Mouse (Mus musculus) hindbrain, embryonic 13.5 days (tissue): Measurements from ENCODE around the gene Tagln3. TPM values are rescaled to one million over a fixed set of nuclear protein-coding genes. Genes with fewer than 3 reads are reported as not detected.
A peak's percentile ranks its signal among the peaks of the same experiment; 100 is the strongest.

Experiments used
- ATAC-seq: fragments of 200-750 bp; cut with Nextera tagmentation; 2 replicates; pipeline ENCODE4 v1.8.0; 2017; ENCODE audit warnings: moderate TSS enrichment; ENCODE audit not compliant: low FRiP score
- H3K27ac ChIP-seq: fragments of 300-500 bp; sonication (generic); 2 replicates; pipeline ENCODE4 v1.5.1; 2015; ENCODE audit warnings: inconsistent platforms, mild to moderate bottlenecking, moderate library complexity
- H3K27me3 ChIP-seq: fragments of 300-500 bp; sonication (generic); 2 replicates; pipeline ENCODE4 v1.6.1; 2015; ENCODE audit warnings: mild to moderate bottlenecking, inconsistent platforms
- H3K36me3 ChIP-seq: fragments of 300-500 bp; sonication (generic); 2 replicates; pipeline ENCODE4 v1.6.1; 2015; ENCODE audit warnings: mild to moderate bottlenecking, inconsistent platforms
- H3K4me1 ChIP-seq: fragments of 300-500 bp; sonication (generic); replicated peaks from 2 replicates; pipeline ENCODE4 v1.6.1; 2015; ENCODE audit warnings: inconsistent platforms
- H3K4me2 ChIP-seq: fragments of 300-500 bp; sonication (generic); 2 replicates; pipeline ENCODE4 v1.6.1; 2015; ENCODE audit warnings: inconsistent platforms, mild to moderate bottlenecking, moderate library complexity
- H3K4me3 ChIP-seq: fragments of 300-500 bp; sonication (generic); 2 replicates; pipeline ENCODE4 v1.5.1; 2015; ENCODE audit warnings: mild to moderate bottlenecking, inconsistent platforms
- H3K9ac ChIP-seq: fragments of 300-500 bp; sonication (generic); 2 replicates; pipeline ENCODE4 v1.6.1; 2015; ENCODE audit warnings: mild to moderate bottlenecking, inconsistent platforms
- H3K9me3 ChIP-seq: fragments of 300-500 bp; sonication (generic); 2 replicates; pipeline ENCODE4 v1.6.1; 2016; ENCODE audit warnings: inconsistent platforms
- WGBS: fragments of 180-500 bp; shearing (Covaris S2); methylation state at CpG from one replicate; pipeline ENCODE4 v1.1.7; 2015; 5-methylcytosine and 5-hydroxymethylcytosine counted together
- polyA plus RNA-seq: library from polyadenylated mRNA; unstranded; fragments of >200 nt; fragmentation: Nextera tagmentation; extraction: Ambion mirVana; gene quantifications from 2 replicates; pipeline ENCODE4 v1.2.1, GENCODE M21; 2015

The Tagln3 gene
- polyA plus RNA-seq, 1 experiment from 2014 or later: 635 TPM

DNA sequence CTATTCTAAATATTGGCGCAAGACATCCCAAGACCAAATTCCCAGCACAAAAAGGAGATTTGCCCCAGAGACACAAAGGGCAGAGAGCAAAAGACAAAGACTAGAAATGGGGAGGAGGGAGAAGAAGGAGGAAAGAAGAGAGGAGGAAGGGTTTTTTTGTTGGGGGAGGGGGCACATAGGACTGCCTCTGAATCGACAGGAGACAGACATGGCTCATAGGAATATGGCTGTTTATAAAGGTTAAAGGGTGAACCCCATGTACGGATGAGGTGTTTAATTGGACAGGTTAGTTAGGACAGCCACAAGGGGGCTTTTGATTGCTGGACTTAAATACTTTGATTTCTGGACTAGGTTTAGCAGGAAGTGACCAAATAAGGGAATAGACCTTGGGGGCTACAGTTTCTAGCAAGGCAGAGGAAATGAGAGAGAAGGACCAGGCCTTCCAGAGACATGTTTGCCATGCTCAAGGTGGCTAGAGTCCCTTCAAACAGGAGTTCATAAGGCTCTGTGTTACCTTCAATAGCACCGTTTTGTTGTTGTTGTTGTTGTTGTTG lies 19.3 kb upstream of the Tagln3 start:
- ATAC-seq: no peak

DNA sequence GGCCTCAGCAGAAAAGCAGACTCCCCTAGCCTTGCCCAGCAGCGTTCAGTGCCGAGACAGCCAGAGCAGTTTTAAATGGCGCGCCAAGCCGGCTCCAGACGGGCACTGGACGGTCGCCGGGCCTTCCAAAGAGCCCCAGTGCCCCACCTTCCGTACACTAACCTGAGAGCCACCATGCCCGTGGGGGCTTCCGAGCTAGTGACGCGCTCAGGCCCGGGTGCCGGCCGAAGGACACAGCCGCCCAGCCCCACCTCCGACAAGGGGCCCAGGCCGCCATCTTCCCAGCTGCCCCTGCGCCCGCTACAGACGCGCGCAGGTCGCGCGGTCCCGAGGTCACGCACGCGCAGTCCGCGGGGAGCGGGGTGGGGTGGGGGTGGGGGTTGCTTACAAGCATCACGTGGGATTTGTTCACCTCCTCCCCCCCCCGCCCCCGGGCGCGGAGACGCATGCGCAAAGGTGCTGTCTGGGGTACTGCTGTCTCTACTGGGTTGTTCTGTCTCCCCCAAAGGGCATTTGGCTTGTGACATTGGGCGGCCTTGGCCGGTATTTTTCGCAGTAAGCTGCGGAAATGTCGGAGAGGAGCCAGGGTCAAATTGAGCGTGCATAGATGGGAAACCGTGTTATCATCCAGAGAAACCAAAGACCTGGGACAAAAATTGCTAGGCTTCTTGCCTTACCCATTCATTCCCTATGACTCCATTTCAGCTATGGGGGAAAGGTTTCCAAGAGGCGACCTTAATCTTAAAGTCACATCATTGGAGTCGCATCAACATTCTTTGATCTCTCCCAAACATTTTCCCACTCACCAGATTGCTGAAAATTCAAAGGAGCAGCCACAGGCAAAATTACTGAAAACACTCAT lies 18.4 kb upstream of the Tagln3 start, which contains the start of gene Abhd10:
TSS of gene Abhd10 (minus strand) at position 341 of the 862 bp plus-strand sequence.
- Histone ChIP-seq H3K4me2 (peak within 1 kb of the TSS; percentile 65), H3K4me1 (peaks cover 21% of the 10 kb centered on the region), H3K27ac (peak within 1 kb of the TSS; percentile 96), H3K9me3 (no peaks in the 10 kb centered on the region), H3K9ac (peak within 1 kb of the TSS; percentile 89), H3K4me3 (peak within 1 kb of the TSS; percentile 73), H3K36me3 (peaks cover 4% of the 10 kb centered on the region), H3K27me3 (no peaks in the 10 kb centered on the region)
- WGBS: under 1% methylated on average over 50 of the region's 51 CpGs
- peak; percentile 98 for ATAC-seq

More for the DNA sequence above, 19.3 kb upstream of the Tagln3 start:
- WGBS: 69% methylated on average over 4 of the region's 4 CpGs
- Histone ChIP-seq H3K36me3 (peaks cover 4% of the 10 kb centered on the region), H3K4me2 (peak overlapping the region; percentile 65), H3K4me3 (peak overlapping the region; percentile 73), H3K9me3 (no peaks in the 10 kb centered on the region), H3K27ac (peak overlapping the region; percentile 96), H3K27me3 (no peaks in the 10 kb centered on the region), H3K4me1 (peaks cover 21% of the 10 kb centered on the region), H3K9ac (peak overlapping the region; percentile 89; the same call in 1 of the 2 replicates)

DNA sequence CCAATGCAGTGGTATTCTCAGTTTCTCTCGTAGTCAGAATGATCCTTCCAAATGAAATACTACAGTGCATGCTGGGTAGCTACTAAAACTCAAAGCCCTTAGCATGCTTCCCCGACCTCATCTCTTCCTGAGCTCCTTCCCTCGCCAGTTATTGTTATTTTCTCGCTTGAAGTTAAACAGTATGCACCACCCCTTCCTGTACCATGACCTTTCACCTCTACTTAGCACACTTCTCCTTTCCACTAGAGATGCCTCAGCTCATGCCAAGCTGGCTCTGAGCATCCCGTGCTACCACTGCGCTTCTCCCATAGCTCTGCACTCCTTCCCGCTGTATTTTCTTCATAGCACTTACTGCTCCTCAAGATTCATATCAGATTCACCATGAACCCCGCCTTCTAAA lies 13.5 kb upstream of the Tagln3 start:
- ATAC-seq: no peak
- WGBS: 94% methylated on average over 8 of the region's 8 CpGs

DNA sequence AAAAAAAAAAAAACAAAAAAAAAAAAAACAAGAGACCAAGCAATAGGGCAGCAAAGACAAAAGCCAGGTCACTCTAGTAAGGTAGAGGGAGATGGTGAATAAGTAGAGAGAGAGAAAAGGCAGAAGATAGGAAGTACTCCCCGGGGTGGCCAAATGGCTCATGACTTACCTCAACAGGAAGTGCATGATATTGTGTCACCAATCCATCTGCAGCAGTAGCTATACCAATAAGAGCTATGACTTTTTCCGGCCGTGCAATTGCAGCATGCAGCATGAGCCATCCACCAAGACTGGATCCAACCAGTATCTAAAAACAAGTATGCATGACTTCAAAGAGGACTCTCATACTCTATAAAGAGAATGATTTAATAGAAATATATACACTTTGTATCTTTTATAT lies 12.3 kb upstream of the Tagln3 start:
- WGBS: 94% methylated on average over 3 of the region's 3 CpGs
- Histone ChIP-seq H3K4me2 (no peak overlapping the region), H3K36me3 (peaks cover 50% of the 10 kb centered on the region), H3K9ac (no peak overlapping the region), H3K4me1 (peaks cover 12% of the 10 kb centered on the region), H3K27ac (no peak overlapping the region), H3K4me3 (no peak overlapping the region), H3K9me3 (no peaks in the 10 kb centered on the region), H3K27me3 (no peaks in the 10 kb centered on the region)
- no peak for ATAC-seq

More for the DNA sequence above, 13.5 kb upstream of the Tagln3 start:
- Histone ChIP-seq H3K4me2 (no peak overlapping the region), H3K9ac (no peak overlapping the region), H3K36me3 (peaks cover 42% of the 10 kb centered on the region), H3K4me3 (no peak overlapping the region), H3K4me1 (peaks cover 12% of the 10 kb centered on the region), H3K27ac (no peak overlapping the region), H3K9me3 (no peaks in the 10 kb centered on the region), H3K27me3 (no peaks in the 10 kb centered on the region)

DNA sequence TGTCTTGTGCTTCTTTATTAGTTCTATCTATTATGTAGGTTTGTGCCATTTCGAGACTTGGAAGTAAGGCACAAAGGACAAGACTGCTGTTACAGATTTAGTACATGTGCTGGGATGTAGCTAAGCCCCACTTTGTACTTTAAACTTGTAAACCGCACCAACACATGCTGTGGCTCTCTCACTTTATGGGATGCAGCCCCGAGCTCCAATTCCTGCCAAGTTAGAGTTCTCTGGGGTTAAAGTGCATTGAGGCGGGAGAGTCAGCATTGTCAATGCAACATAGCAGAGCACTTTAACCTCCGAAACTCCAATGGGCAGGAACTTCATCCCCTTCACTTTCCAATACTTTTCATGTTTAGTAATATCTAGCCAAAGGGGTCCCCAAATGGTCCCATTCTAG lies 4.8 kb upstream of the Tagln3 start:
- Histone ChIP-seq H3K9ac (no peak overlapping the region), H3K9me3 (no peaks in the 10 kb centered on the region), H3K27me3 (no peaks in the 10 kb centered on the region), H3K4me2 (no peak overlapping the region), H3K4me3 (no peak overlapping the region), H3K4me1 (peaks cover 11% of the 10 kb centered on the region), H3K36me3 (peaks cover 49% of the 10 kb centered on the region), H3K27ac (no peak overlapping the region)
- no peak for ATAC-seq
- 88% methylated on average over 5 of the region's 5 CpGs for WGBS

DNA sequence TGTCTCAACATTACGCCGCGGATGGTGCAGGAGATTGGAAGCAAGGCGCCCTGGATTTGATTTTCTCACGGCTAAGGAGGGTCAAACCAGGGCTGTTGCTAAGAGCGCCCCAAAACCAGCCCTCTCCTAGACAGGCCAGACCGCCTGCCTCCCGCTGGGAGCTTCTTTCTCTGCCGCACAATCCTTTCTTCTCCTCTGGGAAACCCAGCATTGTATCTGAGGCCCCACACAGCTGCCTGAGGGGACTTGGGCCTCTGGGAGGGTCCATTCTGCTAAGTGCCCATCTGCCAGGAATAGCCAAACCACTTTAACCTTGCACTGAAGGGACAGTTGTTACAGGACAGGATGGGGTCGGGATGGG lies 314 bp upstream of the Tagln3 start:
- Histone ChIP-seq H3K4me1 (peaks cover 45% of the 10 kb centered on the region), H3K9me3 (no peaks in the 10 kb centered on the region), H3K4me3 (peak overlapping the region; percentile 67), H3K36me3 (peaks cover 34% of the 10 kb centered on the region), H3K27ac (peak overlapping the region; percentile 98), H3K9ac (peak overlapping the region; percentile 95), H3K27me3 (no peaks in the 10 kb centered on the region), H3K4me2 (peak overlapping the region; percentile 88)
- peak; percentile 72 for ATAC-seq
- WGBS: under 1% methylated on average over 10 of the region's 10 CpGs

DNA sequence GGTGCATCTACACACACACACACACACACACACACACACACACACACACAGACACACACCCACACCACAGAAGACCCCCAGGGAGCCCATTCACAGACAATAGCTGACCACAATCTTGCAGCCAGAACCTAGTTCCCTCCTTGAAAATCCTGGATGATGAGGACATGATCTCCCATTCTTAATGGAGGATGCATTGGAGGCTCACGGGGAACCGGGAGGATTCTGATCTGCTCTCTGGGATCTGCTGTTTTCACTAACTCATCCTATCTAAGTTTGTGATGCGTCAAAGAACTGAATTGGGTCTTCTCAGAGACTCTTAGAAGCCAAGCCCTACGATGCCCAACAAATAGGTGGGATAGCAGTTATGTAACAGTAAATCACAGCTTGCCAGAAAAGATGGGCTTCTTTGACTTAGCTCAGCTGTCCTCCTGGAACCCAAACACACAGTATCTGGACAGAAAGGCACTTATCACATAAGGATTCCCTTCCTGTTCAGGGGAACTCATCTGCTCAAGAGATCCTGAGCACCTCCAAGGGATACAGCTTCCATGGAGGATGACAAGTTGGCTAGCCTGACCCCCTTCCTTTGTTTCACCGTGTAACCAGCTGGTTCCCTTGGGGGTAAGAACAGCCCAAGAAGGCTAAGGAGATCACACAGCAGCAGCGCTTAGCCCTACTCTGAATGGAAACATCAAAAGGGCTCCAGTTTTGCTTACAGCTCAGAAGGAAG lies 1.1 kb downstream of the Tagln3 start:
- Histone ChIP-seq H3K4me2 (peak overlapping the region; percentile 88), H3K27ac (peak overlapping the region; percentile 98), H3K4me3 (peak overlapping the region; percentile 67), H3K4me1 (peaks cover 53% of the 10 kb centered on the region), H3K9me3 (no peaks in the 10 kb centered on the region), H3K36me3 (peaks cover 36% of the 10 kb centered on the region), H3K27me3 (no peaks in the 10 kb centered on the region), H3K9ac (peak overlapping the region; percentile 95)
- WGBS: 26% methylated on average over 6 of the region's 6 CpGs
- ATAC-seq: peak; percentile 45

DNA sequence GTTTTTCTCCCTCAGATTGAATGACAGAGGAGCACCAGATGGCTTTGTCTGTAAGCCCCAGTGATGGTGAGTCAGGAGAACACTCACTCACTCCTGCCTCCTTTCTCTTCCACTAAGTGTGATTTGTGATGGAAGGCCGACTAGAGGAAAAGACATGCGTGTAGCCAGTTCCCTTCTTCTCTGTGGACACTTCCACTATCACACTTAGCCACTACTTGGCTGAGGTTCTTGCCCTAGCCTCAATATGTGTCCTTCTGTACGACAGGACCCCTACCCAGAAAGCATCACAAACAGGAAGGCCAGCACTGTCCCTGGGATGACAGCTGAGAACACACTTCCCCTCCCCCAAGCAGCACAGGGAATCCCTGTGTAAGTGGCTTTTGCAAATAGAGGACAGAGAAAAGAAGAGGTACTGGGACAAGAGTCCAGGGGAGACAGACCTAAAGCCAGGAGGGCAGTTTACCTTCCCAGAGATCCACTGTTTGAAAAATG lies 1.9 kb downstream of the Tagln3 start:
- 41% methylated on average over 3 of the region's 3 CpGs for WGBS
- H3K27ac ChIP-seq: peak overlapping the region; percentile 98
- no peaks in the 10 kb centered on the region for H3K27me3 ChIP-seq
- peak overlapping the region; percentile 67 for H3K4me3 ChIP-seq
- peak overlapping the region; percentile 88 for H3K4me2 ChIP-seq
- H3K9me3 ChIP-seq: no peaks in the 10 kb centered on the region
- H3K4me1 ChIP-seq: peaks cover 53% of the 10 kb centered on the region
- ATAC-seq: no peak
- H3K36me3 ChIP-seq: peaks cover 39% of the 10 kb centered on the region
- peak overlapping the region; percentile 95 for H3K9ac ChIP-seq

DNA sequence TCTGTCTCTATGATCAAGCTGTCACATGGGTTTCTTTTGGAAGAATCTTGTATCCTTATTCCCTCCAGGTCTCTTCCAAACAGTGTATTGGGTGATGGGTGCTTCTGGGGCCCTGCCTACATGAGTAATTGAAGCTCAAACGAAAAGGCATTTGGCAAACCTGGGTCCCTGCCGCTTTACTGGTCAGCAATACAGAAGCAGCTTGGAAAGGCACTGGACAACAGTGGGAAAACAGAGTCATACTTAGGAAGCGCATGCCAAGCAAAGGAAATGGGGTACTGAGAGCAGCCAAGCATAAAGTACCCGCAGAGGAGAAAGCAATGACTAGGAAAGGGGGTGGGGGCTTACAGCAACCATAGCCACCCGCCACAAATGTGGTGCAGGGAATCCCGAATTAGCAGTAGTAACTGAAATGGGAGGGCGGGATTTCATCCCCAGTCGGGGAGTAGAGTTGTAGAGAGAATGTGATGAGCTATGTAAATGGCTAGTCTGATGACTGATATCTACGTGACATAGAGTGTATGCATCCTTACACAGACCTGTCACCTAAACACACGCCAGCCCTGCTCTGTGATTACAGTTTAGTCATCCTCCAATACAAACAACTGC lies 4.3 kb downstream of the Tagln3 start:
- Histone ChIP-seq H3K36me3 (peaks cover 60% of the 10 kb centered on the region), H3K9ac (0 out of 2 replicates have a peak overlapping the region, but pooled peaks have one; percentile 49)
- ATAC-seq: no peak

DNA sequence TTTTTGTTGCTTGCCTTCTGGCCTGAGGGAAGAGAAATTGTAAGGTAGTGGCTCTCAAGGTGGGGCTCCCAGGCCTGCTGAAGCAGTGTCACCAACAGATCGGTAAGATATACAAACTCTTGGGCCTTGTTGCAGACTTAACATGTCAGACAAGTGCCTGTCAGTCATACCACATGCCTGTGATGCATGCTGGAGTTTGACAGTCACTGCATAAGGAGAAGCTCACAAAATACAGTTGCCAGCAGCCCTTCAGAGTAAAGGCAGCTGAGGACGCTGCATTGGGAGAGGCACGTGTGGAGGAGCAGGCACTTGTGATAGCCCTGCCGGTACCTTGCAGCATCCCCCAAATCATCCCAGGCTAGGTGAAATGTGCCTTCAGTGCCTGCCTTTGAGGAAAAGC lies 6.1 kb downstream of the Tagln3 start:
- no peak for ATAC-seq
- Histone ChIP-seq H3K4me3 (no peak overlapping the region), H3K27ac (no peak overlapping the region), H3K36me3 (peaks cover 76% of the 10 kb centered on the region), H3K9me3 (no peaks in the 10 kb centered on the region), H3K9ac (no peak overlapping the region), H3K4me2 (no peak overlapping the region), H3K27me3 (no peaks in the 10 kb centered on the region), H3K4me1 (peaks cover 57% of the 10 kb centered on the region)
- 95% methylated on average over 4 of the region's 4 CpGs for WGBS

More for the DNA sequence above, 4.3 kb downstream of the Tagln3 start:
- WGBS: 88% methylated on average over 10 of the region's 10 CpGs
- H3K27me3 ChIP-seq: no peaks in the 10 kb centered on the region
- H3K4me2 ChIP-seq: peak overlapping the region; percentile 88
- peaks cover 46% of the 10 kb centered on the region for H3K4me1 ChIP-seq
- H3K4me3 ChIP-seq: no peak overlapping the region
- H3K27ac ChIP-seq: peak overlapping the region; percentile 15; the same call in 1 of the 2 replicates
- H3K9me3 ChIP-seq: no peaks in the 10 kb centered on the region

DNA sequence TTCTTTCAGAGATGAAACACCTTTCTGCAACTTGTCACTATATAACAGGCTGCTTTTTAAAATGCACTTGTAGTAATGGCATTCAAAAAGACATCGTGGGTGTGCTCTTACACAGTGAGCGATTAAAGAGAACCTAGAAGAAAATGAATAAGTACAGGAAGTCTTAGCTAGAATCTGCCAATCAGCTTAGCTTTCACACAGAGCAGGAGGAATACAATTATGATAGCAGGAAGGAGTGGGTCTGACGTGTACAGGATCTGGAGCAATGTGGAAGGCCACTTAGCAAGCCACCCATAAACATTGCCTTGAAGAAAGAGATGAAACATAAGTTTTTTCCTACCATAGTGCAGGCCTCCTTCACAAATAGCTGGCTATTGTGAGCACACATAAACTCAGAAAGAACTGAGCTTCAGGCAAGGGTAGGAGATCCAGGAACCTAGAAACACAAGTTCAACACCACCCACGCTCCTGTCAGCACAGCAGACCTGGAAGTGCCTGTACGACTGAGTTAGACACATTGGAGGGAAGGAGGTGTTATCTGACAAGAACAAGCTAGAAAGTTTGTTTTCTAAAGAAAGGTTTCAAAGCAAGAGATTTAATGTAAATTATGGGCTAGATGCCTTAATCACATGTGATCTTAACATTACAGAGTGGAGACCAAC lies 9.8 kb downstream of the Tagln3 start:
- no peak for ATAC-seq
- Histone ChIP-seq H3K9ac (no peak overlapping the region), H3K9me3 (no peaks in the 10 kb centered on the region), H3K4me3 (no peak overlapping the region), H3K4me2 (no peak overlapping the region), H3K27me3 (no peaks in the 10 kb centered on the region), H3K36me3 (peaks cover 83% of the 10 kb centered on the region), H3K27ac (no peak overlapping the region), H3K4me1 (peaks cover 31% of the 10 kb centered on the region)
- 87% methylated on average over 5 of the region's 5 CpGs for WGBS
